Mouse (Mus musculus) adipocyte (in vitro differentiated cells): ENCODE data around the gene Kcnj12.

Source experiments
- DNase-seq: peaks from one replicate; pipeline ENCODE4 v3.0.0-alpha.2; 2016; ENCODE audit warnings: low spot score

Gene Kcnj12

DNA sequence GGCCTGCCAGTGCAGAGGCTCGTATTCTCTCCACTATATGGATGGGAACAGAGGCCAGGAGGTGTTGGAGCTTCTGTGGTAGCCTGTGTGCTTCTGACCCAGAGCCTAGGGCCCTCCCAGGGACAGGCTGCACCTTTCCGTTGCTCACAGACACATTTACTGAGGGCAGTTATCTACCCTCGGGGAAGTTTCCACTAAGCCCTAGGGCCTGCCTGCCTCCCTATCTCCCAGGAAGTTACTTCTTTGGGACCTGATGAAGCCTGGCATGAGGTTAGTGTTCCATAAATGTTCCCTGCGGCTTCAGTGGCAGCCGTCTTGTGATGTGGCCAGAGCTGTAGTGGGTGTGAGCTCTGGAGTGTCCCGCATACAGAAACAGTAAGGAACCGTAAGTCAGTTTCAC lies 3.2 kb downstream of the Kcnj12 start:
- DNase-seq, result no peak

DNA sequence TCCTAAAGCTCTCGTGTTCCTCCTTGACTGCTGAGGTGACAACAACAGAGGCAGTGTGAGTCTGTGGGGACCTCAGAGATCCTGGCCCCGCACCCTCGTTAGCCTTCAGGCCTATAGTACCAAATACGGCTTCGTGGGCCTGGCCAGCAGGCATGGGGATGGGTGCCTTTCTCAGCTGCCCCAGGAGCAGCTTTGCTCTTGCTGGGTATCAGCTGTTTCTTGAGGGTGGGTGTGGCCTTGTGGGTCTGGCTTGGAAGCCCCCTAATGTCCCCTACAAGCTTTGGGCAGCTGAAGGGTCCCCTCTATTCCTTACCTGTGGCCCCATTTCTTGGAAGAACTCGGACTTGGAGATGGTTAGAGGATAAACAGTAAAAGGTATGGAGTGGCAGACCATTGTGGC lies 4.0 kb downstream of the Kcnj12 start:
- DNase-seq, result no peak

DNA sequence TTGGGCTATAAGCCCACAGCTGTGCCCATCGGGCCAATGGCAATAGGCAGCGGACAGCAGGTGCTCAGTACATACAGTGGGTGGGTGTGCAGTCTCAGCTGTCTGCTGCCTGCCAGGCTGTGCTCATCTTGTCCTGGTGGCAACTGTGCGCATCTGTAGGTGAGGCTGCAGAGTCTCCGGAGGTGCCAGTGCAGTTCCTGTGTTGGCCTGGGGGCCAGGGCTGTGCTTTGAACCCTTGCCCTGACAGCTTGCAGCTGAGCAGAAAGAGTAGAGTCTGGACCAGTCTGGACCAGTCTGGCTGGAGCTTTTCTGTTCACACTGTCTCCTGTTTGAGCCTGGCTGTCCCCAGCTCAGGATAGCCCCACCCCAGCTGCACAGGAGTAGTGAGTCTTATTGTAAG lies 4.8 kb downstream of the Kcnj12 start:
- DNase-seq, result no peak

DNA sequence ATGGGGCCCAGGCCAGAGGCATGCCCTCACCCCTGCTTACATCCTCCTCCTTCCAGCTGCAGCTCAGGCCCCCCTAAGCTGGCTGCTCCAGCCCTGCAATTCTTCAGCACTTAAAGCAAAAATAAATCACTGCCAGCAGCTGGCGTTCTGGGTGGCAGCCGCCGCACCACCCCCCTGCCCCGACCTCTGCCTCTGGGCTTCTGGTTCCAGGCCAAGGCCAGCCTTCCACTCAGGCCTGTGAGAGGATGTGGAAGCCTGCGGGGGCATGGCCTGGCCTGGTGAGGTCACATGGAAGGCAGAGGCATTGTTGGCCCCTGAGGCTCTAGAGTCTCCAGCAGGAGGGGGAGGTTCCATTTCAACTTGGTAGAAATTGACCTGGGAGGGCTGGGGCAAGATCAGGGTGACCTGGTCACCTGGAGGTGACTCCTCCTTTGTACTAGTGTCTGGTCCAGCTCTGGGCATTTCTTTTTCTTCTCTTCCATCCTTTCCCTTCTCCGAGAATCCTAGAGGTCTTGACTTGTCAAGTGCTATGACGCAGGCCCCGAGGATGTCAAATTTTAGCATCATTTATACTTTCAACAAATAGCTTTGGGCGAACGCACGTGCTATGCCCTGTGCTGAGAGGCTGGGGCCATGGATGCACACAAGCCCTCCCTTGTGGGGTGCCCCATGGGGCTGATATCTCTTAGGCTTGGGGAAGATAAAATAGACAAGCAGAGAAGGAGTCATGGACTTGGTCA lies 6.0 kb downstream of the Kcnj12 start:
- DNase-seq, result no peak

DNA sequence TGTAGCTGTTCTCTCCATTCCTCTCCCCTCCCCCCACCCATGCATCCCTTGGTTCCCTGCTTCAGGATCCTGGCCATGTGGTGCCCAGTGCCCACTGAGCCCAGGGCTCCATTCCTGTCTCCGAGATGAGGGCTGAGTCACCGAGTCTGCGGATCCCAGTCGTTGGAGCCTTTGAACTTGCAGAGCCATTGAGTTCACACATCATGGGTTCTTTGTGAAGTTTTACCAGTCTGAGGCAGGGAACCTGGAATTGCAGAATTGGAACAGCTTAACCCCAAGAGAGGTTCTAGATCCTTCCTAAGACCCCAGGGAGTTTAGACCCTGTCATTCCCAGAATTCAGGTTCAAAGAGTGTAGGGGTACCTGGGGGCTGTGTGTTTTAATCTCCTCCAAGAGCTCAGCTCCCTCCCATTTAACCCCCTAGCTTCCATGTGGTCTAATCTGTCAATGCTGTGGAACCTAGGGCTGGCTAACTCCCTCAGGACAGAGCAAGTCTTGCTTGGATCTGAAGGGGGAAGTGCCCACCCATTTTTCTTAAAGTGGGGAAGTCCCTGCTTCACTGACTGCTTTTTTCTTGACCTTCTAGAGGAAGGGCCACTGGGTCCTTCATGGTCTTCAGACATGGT lies 6.9 kb downstream of the Kcnj12 start:
- DNase-seq, result no peak

DNA sequence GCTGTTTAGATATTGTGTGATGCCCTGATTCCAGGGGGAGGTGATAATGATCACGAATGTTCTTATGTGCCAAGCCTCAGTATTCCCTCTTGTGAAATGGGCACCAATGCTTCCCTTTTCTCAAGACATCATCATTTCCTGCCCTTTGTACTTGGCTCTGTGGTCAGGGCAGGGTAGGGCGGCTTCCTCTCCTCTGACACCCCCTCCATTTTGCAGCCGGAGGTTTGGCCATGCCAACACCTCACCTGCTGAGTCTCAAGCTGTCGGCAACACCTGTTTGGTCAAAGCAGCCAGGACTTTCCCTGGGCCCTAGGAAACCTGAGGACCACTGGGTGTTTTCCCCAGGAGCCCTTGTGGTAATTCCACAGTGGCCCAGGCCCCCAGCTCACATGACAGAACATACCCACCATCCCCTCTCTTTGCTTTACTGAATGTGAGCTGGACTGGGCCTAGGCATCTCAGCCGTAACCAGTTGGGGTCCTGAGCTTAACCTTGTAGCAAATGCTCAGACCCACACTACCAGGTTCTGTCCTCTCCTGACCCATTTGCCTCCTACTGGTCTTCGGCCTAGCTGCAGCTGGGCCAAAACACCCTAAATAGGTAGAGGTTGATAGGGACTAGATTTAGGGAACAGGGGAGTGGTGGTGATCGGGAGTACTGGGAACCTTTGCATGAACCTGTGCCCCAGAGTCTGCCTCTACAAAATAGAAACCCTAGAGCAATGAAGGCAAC lies 7.7 kb downstream of the Kcnj12 start:
- DNase-seq, result no peak

DNA sequence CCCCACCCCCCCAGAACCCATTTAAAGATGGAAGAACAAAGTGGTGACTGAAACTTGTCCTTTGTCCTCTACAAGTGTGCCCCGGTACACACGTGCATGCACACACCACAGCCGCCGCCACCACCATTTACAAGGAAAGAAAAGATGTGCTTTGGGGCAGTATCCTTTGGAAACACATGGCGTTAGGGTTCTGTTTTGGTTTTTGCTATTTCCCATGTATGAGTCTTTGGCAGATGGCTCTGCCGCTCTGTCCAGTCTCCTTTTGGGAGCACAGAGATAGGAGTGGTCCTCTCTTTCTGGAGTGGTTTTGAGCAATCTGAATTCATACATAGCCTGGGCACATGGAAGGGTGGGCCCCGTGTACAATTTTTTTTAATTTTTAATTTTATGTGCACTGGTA lies 8.8 kb downstream of the Kcnj12 start:
- no peak for DNase-seq

DNA sequence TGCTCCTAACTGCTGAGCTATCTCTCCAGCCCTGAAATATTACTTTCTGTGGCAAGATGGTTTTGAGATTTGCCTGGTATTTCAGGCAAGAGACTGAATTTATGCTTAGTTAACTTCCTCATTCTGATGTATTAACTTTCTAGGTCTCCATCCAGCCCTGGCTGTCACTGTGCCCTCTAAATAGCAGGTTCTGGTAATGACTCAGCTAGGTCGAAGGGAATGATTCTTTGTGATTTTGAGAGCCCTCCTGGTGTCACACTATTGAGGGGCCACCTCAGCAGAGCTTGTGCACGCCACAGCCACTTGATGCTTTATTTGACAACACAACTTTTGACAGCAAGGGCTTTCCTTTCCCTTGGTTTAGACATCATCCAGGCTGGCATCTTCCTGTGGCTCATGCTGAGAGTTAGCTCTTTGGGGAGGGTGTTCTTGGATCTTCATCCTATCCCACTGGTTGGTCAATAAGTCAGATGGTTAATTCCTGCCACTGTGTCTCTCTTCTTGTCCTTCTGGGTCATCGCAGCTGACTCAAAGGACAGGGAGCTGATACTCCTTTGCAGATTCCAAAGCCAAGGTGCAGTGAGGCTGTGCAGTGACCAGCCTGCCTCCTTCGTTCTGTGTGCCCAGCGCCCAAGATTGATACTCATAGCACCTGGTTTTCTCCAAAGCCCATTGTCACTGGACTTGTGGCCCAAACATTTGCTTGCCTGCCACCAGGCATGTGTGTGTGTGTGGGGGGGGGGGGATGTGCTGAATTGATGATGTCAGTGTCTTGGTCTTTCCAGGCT lies 9.5 kb downstream of the Kcnj12 start:
- no peak for DNase-seq

DNA sequence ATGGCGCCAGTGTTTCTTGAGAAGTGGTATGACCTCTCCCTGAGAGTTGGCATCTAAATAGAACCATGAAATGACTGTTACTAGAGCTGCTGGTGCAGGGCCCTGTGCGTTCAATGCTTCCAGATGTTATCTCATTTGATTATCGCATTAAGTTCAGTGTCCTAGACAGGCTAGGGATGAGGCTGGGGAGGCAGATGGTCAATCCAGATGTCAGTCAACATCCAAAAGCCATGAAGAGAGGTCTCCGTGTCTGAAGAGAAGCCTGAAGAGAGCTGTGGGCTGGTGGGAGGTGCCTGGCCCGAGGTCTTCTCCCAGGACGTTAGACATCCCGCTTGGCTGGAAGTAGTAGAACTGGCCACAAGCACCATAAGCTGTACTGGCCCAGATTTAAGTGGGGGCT lies 10.1 kb downstream of the Kcnj12 start:
- no peak for DNase-seq

DNA sequence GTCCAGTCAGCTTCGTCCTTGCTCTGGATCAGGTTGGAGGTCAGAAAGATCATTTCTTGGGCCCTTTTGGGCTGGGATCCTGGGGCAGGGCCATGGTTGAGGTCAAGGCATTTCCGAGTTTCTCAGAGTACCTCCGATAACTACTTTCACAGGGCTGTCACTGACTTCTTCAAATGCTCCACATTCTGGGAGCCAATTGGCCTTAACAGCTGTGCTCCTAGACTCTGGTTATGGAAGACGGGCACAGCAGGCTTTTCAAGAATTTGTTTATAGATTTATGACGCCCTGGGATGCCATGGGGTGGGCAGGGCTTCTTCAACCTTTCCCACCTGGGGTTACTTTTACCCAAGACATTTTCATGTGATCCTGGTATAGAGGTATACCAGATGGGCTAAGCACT lies 10.8 kb downstream of the Kcnj12 start:
- DNase-seq, result no peak

DNA sequence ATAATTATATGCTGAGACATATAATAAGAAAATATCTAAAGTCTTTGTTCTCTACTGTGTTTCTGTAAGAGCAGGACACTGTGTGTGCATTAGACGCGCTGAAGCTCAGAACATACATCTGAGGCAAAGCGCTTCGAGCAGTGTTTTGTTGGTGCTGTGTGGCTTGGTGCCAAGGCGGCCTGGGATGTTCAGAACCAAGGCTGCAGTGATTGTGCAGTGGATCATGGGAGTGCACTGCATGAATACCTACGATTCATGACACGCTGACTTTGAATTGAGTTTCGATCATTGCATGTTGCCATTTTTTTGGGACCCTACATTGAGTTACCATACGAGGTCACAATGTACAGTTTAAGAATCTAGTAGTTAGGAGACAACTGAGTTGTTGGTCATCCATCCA lies 14.3 kb downstream of the Kcnj12 start:
- no peak for DNase-seq

DNA sequence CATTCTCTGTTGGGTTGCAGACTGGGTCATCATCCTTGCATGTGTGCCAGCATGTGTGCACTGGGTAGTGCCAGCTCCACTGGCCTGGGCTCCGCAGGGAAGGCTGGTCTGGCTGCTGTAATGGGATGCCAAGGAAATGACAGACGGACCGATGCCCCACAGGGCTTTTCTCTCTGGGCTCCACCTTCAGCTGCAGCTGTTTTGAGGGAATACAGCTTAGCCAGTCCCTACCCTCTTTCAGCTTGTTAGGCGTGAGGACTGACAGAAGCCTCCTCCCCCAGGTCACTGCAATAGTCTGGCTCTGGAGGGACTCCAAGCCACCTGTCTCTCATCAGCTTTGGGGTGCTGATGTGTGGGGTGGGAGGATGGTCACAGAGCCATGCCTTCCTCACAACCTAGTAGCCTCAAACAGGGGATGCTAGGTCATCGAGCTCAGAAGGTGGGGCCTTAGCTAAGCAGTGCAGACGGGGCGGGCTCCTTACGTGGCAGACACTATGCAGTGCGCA lies 16.0 kb downstream of the Kcnj12 start:
- DNase-seq, result no peak

DNA sequence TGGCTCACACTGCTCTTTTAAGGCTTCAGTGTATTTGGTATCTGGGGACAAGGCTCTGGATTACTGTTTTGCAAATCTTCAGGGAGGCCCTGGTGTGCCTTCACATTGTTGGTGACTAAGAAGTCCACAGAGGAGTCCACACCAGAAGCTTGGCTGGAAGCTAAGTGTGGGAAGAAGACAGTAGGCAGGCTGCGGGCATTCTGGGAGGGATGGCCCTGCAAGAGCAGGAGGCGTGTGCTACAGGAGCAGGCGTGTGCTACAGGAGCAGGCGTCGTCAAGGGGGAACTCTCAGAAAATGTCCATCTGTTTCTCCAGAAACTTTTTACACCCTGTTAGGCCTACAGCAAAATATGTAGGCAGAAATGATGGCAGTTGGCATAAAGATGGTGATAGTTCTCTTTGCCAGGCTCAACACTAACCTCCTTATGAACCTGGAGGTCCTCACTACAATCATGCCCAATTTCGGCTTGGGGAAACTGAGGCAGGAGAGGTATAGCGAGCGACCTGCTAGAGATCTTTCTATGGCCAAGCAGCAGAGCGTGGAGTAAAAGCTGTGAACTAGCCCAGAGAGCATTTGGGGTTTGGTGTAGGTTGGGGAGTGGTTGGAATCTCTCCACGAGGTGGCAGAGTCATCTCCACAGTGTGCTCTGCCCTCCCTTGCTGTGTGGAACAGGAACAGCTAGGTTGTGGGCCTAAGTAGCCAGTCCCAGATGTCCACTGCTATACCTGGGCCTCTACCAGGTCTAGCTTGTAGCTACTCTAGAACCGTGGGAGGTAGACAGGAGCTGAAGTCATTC lies 18.7 kb downstream of the Kcnj12 start:
- DNase-seq, result no peak

DNA sequence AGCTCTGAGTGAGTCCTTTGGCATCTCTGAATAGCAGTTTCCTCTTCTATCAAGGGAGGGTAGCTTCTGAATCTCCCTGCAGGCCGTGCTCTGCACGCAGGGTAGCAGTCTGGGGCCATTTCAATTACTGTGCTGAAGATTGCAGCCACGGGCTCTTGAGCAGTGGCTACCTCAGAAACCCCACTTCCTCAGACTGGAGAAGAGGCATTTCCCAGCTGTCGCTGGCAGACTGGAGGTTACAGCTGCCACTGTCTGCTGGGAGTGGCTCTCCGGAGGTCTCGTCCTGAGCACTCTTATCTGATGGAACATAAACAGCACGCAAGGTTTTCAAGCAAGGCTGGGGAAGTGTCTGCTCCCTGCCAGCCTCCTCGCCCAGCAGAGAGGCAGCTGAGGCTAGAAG lies 20.2 kb downstream of the Kcnj12 start:
- DNase-seq, result no peak

DNA sequence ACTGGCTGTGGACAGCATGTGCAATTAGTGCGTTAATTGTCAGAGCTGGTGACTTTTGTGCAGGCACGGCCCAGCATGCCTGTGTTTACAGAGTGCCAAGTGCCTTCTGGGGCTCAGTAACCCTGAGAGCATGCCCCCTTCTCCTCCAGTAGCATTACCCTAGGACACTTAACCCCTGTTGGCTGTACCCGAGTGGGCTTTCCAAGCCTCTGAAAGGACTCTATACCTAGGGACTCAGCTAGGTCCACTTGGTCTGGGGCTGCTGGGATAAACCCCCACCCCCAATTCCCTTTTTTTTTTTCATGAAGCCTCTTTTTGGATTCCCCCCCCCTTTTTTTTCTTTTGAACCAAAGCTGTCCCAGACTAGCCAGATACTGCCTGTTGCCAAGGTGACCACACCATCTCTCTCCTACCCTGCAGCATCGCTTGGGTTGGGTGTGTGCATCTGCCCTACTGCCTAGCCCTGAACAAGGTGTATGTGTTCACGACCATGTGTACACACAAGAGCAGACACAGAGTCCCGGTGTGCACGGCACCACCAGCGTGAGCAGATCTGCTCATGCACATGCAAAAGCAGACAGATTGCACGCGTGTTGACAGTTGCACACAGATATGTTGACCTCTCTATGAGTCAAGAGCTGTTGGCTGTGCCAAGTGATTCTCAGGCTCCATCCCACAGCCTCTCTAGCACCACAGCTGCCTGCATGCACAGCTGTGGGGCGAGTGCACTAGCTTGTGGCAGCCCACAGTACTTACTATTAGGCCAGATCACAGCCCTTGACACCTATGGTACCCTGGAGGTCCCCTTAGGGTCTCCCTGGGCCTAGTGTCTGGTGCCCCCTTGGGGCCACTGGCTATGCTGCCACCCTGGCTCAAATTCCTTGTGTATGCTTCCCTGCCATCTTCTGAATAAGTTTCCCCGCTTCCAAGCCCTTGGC lies 21.0 kb downstream of the Kcnj12 start:
- DNase-seq, result peak; percentile 5

DNA sequence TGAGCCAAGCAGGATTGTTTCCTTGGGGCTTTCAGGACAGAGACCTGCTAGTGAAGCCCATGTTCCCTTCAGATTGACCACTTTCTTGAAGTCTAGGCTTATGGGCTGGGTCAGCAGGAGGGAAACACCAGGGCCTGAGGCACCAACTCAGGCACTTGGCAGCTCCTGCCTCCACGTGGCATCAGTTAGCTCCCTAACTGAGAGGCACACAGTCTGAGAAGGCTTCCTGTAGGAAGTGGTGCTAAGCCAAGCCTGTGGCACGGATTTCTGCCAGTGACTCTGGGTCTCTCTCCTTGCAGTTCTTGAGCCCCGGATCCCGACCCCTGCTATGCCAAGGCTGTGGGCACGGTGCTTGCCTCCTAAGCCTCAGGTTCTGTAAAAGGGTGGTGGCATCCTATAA lies 22.4 kb downstream of the Kcnj12 start:
- DNase-seq, result no peak

DNA sequence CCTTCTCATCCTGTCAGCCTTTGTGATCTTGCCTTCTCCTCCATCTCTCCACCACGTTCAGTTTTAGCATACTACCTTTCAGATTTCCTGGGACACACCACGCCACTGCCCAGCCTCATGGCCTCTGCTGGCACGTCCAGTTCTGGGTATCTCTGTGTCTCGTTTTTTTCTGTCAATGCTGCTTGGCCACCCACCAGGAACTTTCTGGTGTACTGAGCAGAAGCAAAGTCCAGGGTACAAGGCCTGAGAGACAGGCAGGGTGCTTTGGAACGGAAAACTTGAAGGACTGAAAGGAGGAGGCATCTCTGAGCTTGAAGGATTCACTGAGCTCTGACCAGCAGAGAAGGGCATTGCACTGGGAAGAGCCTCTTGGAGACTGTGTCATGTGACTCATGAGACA lies 25.1 kb downstream of the Kcnj12 start:
- DNase-seq, result no peak

DNA sequence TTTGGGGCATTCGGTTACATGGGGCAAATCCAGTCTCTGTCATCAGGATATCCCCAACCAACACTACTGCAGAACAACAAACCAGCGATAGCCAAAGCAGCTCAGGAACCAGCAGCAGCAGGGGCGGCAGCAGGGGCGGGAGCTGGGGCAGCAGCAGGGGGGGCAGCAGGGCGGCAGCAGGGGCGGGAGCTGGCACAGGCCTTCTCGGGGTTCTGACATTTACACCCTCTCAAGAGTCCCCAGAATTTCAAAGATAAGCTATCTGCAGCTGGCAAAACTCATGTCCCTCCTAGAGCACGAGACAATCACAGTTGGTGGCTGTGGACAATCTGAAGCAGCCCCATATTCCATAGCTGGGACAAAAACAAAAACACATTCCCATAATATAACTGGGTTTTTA lies 28.8 kb downstream of the Kcnj12 start:
- DNase-seq, result no peak

DNA sequence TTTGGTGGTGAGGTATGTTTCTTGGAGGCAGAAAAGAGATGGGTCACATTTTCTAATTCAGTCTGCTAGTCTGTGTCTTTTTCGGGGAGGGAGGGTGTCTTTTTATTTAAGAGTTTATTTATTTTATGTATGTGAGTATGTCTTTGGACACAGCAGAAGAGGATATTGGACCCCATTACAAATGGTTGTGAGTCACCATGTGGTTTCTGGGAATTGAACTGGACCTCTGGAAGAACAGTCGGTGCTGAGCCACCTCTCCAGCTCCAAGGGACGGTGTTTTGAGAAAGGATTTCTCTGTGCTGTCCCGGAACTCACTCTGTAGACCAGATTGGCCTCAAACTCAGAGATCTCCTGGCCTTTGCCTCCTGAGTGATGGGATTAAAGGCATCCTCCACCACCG lies 34.5 kb downstream of the Kcnj12 start:
- no peak for DNase-seq

DNA sequence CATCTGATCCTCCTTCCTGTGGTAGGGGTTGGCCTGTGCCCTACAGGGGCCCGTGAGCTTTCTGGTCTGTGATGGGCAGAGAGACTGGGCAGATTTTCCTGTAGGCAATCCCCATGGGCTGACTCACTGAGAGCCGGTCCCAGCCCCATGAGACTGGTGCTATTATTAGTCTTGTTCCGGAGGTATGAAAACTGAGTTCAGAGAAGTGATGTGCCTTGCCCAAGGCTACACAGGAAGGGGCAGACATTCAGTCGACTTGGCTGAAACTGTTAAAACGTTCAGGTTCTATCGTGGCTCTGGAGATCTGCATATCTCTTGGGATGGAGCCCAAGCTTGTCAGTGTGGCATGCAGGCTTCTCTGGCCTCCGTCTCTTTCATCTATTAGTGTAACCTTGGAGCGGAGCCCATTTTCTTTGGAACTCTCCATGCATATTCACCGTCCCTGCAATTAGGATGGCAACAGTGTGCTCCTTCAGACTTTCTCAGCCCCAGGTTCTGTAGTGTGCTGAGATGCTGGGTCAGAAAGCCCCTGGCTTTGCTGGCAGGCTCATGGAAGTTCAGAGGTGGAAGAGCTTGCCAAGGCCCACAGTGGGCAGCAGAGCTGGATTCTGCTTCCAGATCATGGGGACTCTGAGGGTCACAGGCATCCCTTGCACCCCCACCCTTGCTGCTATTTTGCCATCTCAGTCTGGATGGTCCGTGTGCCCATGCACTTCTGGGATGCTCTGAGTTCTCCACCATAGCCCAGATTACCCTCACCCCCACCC lies 37.5 kb downstream of the Kcnj12 start:
- peak; percentile 10 for DNase-seq
